Mouse (Mus musculus): Measurements from ENCODE around the gene Gm30302.

Gm30302 gene

DNA sequence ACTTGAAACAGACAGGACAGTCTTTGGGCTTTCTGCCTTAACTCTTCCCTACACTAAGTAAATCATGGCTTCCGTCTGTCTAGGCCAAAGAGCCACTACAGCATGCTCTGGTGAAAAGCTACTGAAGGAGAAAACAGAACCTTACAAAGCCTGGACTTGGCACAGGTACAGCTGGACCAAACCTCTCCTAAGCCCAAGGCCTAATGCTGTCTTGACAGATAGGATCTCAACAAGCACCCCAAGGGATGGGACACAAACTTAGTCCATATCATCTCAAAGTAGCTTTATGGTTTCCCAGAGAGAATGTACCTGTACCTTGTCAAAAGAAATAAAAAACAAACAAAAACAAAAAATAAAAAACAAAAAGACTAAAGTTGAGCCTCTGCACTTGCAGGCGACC, 62.4 kb downstream of the Gm30302 start:
- no peak for DNase-seq
